ENCODE assay signal across 22 mouse cellular contexts in the genomic region with DNA sequence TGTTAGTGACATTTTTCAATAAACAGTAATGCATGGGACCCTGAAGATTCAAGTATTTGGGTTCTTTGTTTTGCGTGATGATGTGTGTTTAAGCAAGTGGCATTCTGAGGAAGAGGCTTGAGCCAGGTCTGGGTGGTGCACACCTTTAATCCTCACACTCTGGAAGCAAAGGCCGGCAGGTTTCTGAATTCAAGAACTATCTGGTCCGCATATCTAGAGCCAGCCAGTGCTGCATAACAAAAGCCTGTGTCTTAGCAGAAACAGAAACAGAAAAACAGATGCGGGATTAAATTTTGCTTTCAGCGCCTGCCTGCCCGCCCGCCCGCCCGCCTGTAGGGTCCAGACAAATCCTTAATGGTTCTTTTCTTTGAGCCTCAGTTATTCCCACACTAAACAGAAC. TPM values are rescaled to one million over a fixed set of nuclear protein-coding genes. Genes with fewer than 3 reads are reported as not detected.
DNase-seq lines count a peak whose midpoint lies in the region; TF ChIP-seq lines count a peak whose summit lies in the region.
"Had no signal": no experiment of that assay in that cellular context is flagged by ENCODE, and none has a peak within 500 bp of the region (broad histone marks: within the 10 kb centered on the region; RNA-seq: fewer than 3 reads in every experiment).

No protein-coding gene starts in this region.

- TF ChIP-seq CTCF in gastrocnemius, adult 2 months (IDR thresholded peaks at IDR 0.05): no peak

- H3K4me3 ChIP-seq in gastrocnemius, adult 2 months: peak overlapping the region; percentile 29
- no peak overlapping the region for H3K4me3 ChIP-seq in brown adipose tissue, adult 24 weeks (ENCODE audit: insufficient read depth, low read depth, low read length)
- H3K4me3 ChIP-seq: embryonic facial prominence, embryonic 10.5 days; embryonic facial prominence, embryonic 12.5 days; forebrain, embryonic 13.5 days; forebrain, embryonic 15.5 days had no signal

- peak overlapping the region; percentile 90 for H3K27ac ChIP-seq in gastrocnemius, adult 2 months
- peak overlapping the region; percentile 2; the same call in 1 of the 2 replicates for H3K27ac ChIP-seq in brown adipose tissue, adult 24 weeks (replicated peaks; ENCODE audit: low read depth, low read length)
- H3K27ac ChIP-seq: embryonic facial prominence, embryonic 10.5 days; embryonic facial prominence, embryonic 12.5 days; forebrain, embryonic 13.5 days; forebrain, embryonic 15.5 days had no signal

- H3K4me1 ChIP-seq in brown adipose tissue, adult 24 weeks (ENCODE audit: control insufficient read depth, insufficient read depth, insufficient read length, low read length): 0 out of 2 replicates have a peak, but pooled peaks cover 2% of the 10 kb centered on the region
- H3K4me1 ChIP-seq: forebrain, embryonic 15.5 days had no signal

- no peak for DNase-seq in gastrocnemius, adult 2 months
- no peak for DNase-seq in gastrocnemius, postnatal 14 days
- DNase-seq in ES-CJ7 (ENCODE audit: low read depth, low spot score) (peak; percentile 67), R1 (ENCODE audit: low read depth, low spot score) (peak; percentile 94)
- no peak for DNase-seq in frontal cortex, postnatal 14 days (ENCODE audit: low spot score in 2 of 2)
- DNase-seq in cerebellum, adult 8-10 months: no peak
- DNase-seq in spleen, adult 18-20 months: no peak
- DNase-seq: adrenal gland, adult 8-10 months; adrenal gland, postnatal 14 days; adrenal gland, postnatal 36 days; B cell, adult 2 months; cerebellum, adult 11 months; cerebellum, adult 18-20 months; cerebellum, adult 9-10 months; cerebellum, postnatal 10 days; cerebellum, postnatal 25 days; forebrain, postnatal 0 days had no signal

- intact Hi-C loops in gastrocnemius, adult 2 months (cut with DNase I): no loop called here
- intact Hi-C loops in gastrocnemius, postnatal 14 days (cut with DNase I; ENCODE audit: low total_unique reads): no loop called here

RNA-seq across cellular contexts. Expression of gene Rbpj, which starts 1.6 kb away (rescaled TPM):
- 10 to 100 TPM; 20.9 to 21.7 TPM for total RNA-seq in gastrocnemius, adult 2 months (2021)
- total RNA-seq in gastrocnemius, postnatal 14 days (2021): 10 to 100 TPM; 22.1 to 22.5 TPM
- 10.1 and 13.3 TPM in 2 replicates for polyA plus RNA-seq in brown adipose tissue, adult 24 weeks (2012; ENCODE audit: insufficient read depth, insufficient read length, missing spikeins)

Comparison
In these comparisons a context has a peak if more than half of its experiments do, and no peak if none do; other contexts are left out.
1. DNase-seq: peak in ES-CJ7 (single experiment) and R1 (single experiment); none in gastrocnemius, adult 2 months (single experiment), gastrocnemius, postnatal 14 days (single experiment), frontal cortex, postnatal 14 days (0 of 2), cerebellum, adult 8-10 months (single experiment) and spleen, adult 18-20 months (0 of 2).